Mouse (Mus musculus) liver, embryonic 16.5 days (tissue): Measurements from ENCODE around the gene Pcare. TPM values are rescaled to one million over a fixed set of nuclear protein-coding genes. Genes with fewer than 3 reads are reported as not detected.

Experiments
- ATAC-seq: fragments of 200-750 bp; cut with Nextera tagmentation; 2 replicates; pipeline ENCODE4 v1.8.0; 2017; ENCODE audit warnings: low read depth, mild to moderate bottlenecking, moderate number of reproducible peaks, moderate library complexity
- H3K27ac ChIP-seq: fragments of 300-500 bp; sonication (generic); 2 replicates; pipeline ENCODE4 v1.5.1; 2014; ENCODE audit warnings: mild to moderate bottlenecking, low read length
- H3K27me3 ChIP-seq: fragments of 300-500 bp; sonication (generic); 2 replicates; pipeline ENCODE4 v1.6.1; 2014; ENCODE audit warnings: low read depth, low read length, mixed read lengths; ENCODE audit not compliant: control insufficient read depth, insufficient read depth
- H3K36me3 ChIP-seq: fragments of 300-500 bp; sonication (generic); 2 replicates; pipeline ENCODE4 v1.6.1; 2014; ENCODE audit warnings: mild to moderate bottlenecking; ENCODE audit not compliant: control insufficient read depth, insufficient read depth
- H3K4me1 ChIP-seq: fragments of 300-500 bp; sonication (generic); 2 replicates; pipeline ENCODE4 v1.6.1; 2014; ENCODE audit warnings: low read depth, low read length, mixed read lengths; ENCODE audit not compliant: control insufficient read depth
- H3K4me2 ChIP-seq: fragments of 300-500 bp; sonication (generic); 2 replicates; pipeline ENCODE4 v1.6.1; 2014; ENCODE audit warnings: low read depth, low read length, mixed read lengths
- H3K4me3 ChIP-seq: fragments of 300-500 bp; sonication (generic); 2 replicates; pipeline ENCODE4 v1.5.1; 2014; ENCODE audit warnings: low read depth, mild to moderate bottlenecking, low read length
- H3K9ac ChIP-seq: fragments of 300-500 bp; sonication (generic); 2 replicates; pipeline ENCODE4 v1.6.1; 2014; ENCODE audit warnings: low read depth, low read length
- H3K9me3 ChIP-seq: fragments of 300-500 bp; sonication (generic); replicated peaks from 2 replicates; pipeline ENCODE4 v1.6.1; 2016; ENCODE audit warnings: low read length; ENCODE audit not compliant: control insufficient read depth
- WGBS: fragments of 180-500 bp; shearing (Covaris S2); extraction: QIAGEN DNeasy Blood & Tissue Kit; methylation state at CpG from one replicate; pipeline ENCODE4 v1.1.7; 2014; ENCODE audit not compliant: insufficient replicate concordance; 5-methylcytosine and 5-hydroxymethylcytosine counted together
- polyA plus RNA-seq: library from polyadenylated mRNA; unstranded; fragments of >200 nt; fragmentation: Nextera tagmentation; extraction: Ambion mirVana; gene quantifications from 2 replicates; pipeline ENCODE4 v1.2.1, GENCODE M21; 2015

Pcare gene
- polyA plus RNA-seq, 1 experiment from 2014 or later, result 0.02 TPM

DNA sequence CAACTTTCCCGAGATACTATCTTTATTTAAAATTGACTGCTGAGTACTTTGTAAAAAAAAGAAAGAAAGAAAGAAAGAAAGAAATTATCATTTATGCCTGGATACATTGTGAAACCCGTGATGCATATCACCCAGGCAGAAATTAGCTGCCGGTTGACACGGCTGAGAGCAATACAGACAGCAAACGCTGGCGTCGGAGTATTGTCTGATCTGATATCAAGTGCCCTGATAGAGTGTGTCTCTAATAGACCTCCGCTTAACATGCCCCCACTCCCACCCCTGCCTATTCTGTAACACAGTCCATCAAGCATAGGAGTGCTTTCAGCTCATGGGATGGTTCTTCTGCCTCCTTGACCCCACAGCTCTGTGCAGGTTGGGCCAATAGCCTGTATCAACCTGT is 5.1 kb downstream of the Pcare start:
- Histone ChIP-seq H3K9ac (no peak overlapping the region), H3K27me3 (no peaks in the 10 kb centered on the region), H3K27ac (no peak overlapping the region), H3K9me3 (no peaks in the 10 kb centered on the region), H3K36me3 (no peaks in the 10 kb centered on the region), H3K4me1 (no peaks in the 10 kb centered on the region), H3K4me3 (no peak overlapping the region), H3K4me2 (no peak overlapping the region)
- no peak for ATAC-seq
- 65% methylated on average over 8 of the region's 8 CpGs for WGBS

DNA sequence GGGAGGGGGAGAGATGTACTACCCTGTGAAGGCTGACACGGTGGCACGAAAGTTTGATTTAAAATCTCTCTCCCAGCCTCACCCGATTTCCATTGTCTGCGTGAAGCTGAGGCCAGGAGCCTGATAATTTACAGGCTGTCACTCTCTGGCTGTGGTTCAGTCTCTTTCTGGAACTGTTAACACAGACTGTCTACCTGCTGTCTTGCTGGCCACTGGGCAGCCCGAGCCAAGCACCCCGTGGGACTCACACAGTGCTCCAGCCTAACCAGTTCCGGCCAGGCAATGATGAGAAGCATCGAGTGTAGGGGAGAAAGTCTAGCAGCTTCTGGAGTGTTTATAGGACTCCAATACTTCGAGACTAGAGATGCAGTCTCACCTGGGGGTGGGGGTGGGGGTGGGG is 6.6 kb downstream of the Pcare start:
- no peak overlapping the region for H3K27ac ChIP-seq
- ATAC-seq, result no peak
- no peaks in the 10 kb centered on the region for H3K36me3 ChIP-seq
- no peaks in the 10 kb centered on the region for H3K9me3 ChIP-seq
- no peak overlapping the region for H3K4me3 ChIP-seq
- 62% methylated on average over 9 of the region's 9 CpGs for WGBS
- H3K27me3 ChIP-seq, result no peaks in the 10 kb centered on the region
- no peak overlapping the region for H3K4me2 ChIP-seq
- no peak overlapping the region for H3K9ac ChIP-seq
- no peaks in the 10 kb centered on the region for H3K4me1 ChIP-seq

DNA sequence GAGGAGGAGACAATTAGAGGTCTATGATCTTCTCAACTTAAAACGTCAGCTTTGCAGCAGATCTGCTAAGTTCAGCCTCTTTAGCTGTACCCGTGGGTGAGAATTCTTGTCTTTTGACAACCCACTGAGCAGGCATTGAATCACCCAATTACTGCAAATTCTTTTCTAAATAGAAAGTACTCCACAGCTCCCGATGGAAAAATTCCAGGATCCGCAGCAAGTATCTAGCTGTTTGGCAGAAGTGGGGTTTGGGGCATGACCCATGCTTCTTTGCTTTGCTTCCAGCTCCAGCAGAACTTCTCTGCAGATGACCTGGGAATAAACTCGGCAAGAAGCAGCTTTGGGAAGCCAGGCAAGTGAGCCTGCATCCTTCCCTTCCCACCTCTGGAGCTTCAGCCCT is 9.8 kb downstream of the Pcare start:
- ATAC-seq, result no peak
- no peaks in the 10 kb centered on the region for H3K9me3 ChIP-seq
- H3K9ac ChIP-seq, result no peak overlapping the region
- no peaks in the 10 kb centered on the region for H3K36me3 ChIP-seq
- no peak overlapping the region for H3K4me2 ChIP-seq
- H3K27ac ChIP-seq, result no peak overlapping the region
- no peak overlapping the region for H3K4me3 ChIP-seq
- WGBS, result 51% methylated on average over 5 of the region's 5 CpGs
- no peaks in the 10 kb centered on the region for H3K4me1 ChIP-seq
- H3K27me3 ChIP-seq, result no peaks in the 10 kb centered on the region

DNA sequence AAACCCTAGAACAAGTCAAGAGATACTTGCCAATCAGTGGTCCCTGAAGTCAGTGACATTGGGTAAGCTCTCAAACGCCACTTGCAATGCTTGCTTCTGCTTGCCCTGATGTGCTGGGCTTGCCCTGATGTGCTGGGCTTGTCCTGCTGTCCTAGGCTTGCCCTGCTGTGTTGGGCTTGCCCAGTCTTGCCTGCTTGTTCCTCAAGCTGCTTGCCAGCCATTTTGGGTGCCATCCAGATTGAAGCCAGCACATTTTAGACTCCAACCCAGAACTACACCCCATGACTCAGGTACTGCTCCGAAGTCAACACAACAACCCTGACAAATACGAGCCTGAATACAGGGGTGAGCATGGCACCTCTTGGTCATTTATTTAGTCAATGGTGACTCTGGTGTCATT is 10.5 kb downstream of the Pcare start:
- no peaks in the 10 kb centered on the region for H3K4me1 ChIP-seq
- 58% methylated on average over 3 of the region's 3 CpGs for WGBS

DNA sequence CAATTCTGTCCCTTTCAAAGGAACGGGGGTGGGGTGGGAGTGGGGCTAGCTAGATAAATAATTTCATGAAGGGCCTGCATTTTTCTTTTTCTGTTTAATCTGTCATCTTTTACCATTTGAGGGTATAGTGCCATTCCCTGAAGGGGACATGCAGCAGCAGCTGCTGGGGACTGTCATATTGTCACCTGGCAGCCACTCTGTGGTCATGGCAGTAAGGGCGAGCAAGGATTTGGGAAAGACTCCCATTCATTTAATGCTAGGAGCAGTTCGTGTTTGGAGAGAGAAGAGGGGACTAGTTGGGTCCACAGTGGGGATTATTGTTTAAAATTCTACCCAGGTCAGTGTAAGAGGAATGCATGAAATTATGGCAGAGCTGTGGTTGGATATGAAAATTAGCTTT is 16.3 kb downstream of the Pcare start:
- no peak for ATAC-seq

More for the DNA sequence above, 10.5 kb downstream of the Pcare start:
- Histone ChIP-seq H3K9ac (no peak overlapping the region), H3K9me3 (no peaks in the 10 kb centered on the region), H3K36me3 (no peaks in the 10 kb centered on the region), H3K4me3 (no peak overlapping the region), H3K4me2 (no peak overlapping the region), H3K27me3 (no peaks in the 10 kb centered on the region), H3K27ac (no peak overlapping the region)
- ATAC-seq, result no peak

DNA sequence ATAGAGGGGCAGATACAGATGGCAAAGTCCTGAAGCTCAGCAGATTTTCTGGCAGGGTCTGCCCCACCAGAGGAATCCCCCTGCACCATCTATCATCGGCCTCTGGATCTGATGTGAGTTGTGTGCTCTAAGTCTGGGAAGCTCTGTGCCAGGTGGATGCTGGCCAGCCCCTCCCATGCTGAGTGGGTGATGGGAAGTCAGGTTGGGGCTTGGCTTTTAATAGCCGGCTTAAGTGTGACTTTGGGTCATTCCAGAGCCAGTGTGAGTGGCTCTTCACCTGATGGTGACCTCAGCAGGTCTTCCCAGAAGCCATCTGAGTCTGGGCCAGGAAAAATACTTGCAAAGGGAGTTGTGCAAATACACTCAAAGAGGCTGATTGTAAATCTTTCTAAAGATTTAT is 22.0 kb downstream of the Pcare start:
- Histone ChIP-seq H3K4me1 (no peaks in the 10 kb centered on the region), H3K27ac (no peak overlapping the region), H3K9ac (no peak overlapping the region), H3K9me3 (no peaks in the 10 kb centered on the region), H3K36me3 (no peaks in the 10 kb centered on the region), H3K27me3 (no peaks in the 10 kb centered on the region), H3K4me3 (no peak overlapping the region), H3K4me2 (no peak overlapping the region)
- ATAC-seq, result no peak
- WGBS, result 50% methylated on average over 2 of the region's 2 CpGs

More for the DNA sequence above, 16.3 kb downstream of the Pcare start:
- H3K36me3 ChIP-seq, result no peaks in the 10 kb centered on the region
- no peak overlapping the region for H3K9ac ChIP-seq
- H3K4me1 ChIP-seq, result no peaks in the 10 kb centered on the region
- 28% methylated on average over 3 of the region's 3 CpGs for WGBS
- no peak overlapping the region for H3K4me2 ChIP-seq
- no peaks in the 10 kb centered on the region for H3K27me3 ChIP-seq
- no peak overlapping the region for H3K4me3 ChIP-seq
- no peaks in the 10 kb centered on the region for H3K9me3 ChIP-seq
- H3K27ac ChIP-seq, result no peak overlapping the region

DNA sequence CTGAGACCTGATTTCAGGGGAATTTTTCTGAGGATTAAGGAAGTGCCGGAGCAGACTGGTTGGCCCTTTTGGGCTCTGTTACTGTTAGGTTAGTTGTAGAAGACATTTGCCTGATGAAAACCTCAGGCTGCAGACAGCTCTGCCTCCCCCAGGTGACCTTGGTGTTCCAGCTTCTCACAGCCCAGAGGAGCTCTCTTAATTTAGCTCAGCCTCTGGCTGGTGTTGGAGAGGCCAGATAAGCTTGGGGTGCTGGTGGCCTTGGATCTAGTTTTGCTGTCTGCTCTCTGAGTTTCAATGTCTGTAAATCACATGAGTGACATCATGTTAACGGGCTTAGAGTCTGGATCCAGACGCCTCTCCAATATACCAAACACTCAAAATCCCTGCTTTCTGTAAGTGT is 31.7 kb downstream of the Pcare start:
- Histone ChIP-seq H3K27me3 (no peaks in the 10 kb centered on the region), H3K9me3 (no peaks in the 10 kb centered on the region), H3K4me2 (no peak overlapping the region), H3K36me3 (no peaks in the 10 kb centered on the region), H3K9ac (no peak overlapping the region), H3K27ac (no peak overlapping the region), H3K4me3 (no peak overlapping the region), H3K4me1 (no peaks in the 10 kb centered on the region)
- WGBS, result 38% methylated on average over 3 of the region's 3 CpGs
- ATAC-seq, result no peak

DNA sequence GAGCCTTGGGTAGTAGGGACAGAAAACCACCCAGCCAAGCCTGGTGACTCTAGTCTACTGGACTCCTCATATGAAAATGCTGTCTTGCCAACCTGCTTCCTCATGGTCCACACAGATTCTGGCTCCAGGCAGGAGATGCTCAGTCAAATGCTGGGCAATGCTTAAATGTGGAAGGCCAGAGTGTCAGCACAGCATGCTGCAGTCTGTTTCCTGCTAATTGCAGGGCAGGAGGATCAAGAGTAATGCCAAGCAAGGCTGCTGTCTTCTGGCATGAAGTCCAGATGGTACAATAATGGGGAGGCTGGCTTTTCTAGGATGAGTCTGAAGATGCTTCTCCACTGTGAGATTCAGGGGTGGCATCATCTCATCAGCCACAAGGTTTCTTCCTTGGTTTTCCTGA is 32.3 kb downstream of the Pcare start:
- H3K4me3 ChIP-seq, result no peak overlapping the region
- no peak for ATAC-seq
- no peaks in the 10 kb centered on the region for H3K36me3 ChIP-seq
- H3K27ac ChIP-seq, result no peak overlapping the region
- H3K4me2 ChIP-seq, result no peak overlapping the region
- H3K27me3 ChIP-seq, result no peaks in the 10 kb centered on the region
- no peak overlapping the region for H3K9ac ChIP-seq
- no peaks in the 10 kb centered on the region for H3K4me1 ChIP-seq
- no peaks in the 10 kb centered on the region for H3K9me3 ChIP-seq

DNA sequence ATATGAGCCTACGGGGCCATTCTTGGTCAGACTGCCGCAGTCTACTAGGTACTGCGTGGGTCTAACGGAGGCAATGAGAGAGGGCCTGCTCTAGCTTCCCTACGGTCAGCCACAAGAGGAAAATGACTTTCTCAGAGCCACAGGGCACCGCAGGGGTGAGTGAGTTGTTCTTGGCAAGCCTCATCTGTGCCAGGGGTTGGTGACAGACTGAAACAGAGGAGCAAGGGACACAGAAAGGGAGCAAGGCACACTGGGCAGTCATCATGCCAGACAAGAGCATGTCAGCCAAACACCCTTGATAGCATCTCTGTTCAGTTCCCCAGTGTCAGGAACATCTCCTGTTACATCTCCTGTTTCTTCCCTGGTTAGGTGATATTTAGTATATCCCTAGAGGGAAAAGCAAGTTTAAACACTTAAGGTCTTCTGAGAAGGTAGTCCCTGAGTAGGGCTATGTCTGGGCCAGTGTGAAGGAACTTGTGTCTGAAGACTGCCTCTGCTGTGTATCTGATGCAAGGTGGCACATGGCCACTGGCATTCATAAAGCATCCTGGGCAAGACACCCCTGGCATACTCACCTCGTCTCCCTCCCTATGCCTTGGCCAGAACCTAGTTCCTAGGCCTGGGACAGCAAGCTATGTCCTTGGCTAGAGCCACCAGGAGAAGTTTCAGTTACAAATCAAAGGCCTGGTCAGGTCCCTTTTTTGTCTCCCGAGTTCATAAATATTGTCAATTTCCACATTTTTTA is 34.6 kb downstream of the Pcare start:
- Histone ChIP-seq H3K27me3 (no peaks in the 10 kb centered on the region), H3K4me1 (no peaks in the 10 kb centered on the region), H3K36me3 (no peaks in the 10 kb centered on the region), H3K4me2 (no peak overlapping the region), H3K9me3 (no peaks in the 10 kb centered on the region), H3K9ac (no peak overlapping the region), H3K27ac (no peak overlapping the region), H3K4me3 (no peak overlapping the region)
- 68% methylated on average over 8 of the region's 8 CpGs for WGBS
- no peak for ATAC-seq
